Mouse (Mus musculus) kidney, adult 2 months (tissue): ENCODE results near the gene Mamstr.

Experiments
- CTCF ChIP-seq: fragments of 200-500 bp; conservative IDR thresholded peaks from 2 replicates; pipeline ENCODE4 v1.5.1; 2011; ENCODE audit warnings: low read depth, mild to moderate bottlenecking, control low read depth, low read length, moderate library complexity, mixed read lengths; ENCODE audit not compliant: insufficient read depth, insufficient read length
- POLR2A ChIP-seq: fragments of 200-500 bp; IDR thresholded peaks from one replicate; pipeline ENCODE4 v1.6.1; 2011; ENCODE audit warnings: low read depth, low read length, control low read depth

DNA sequence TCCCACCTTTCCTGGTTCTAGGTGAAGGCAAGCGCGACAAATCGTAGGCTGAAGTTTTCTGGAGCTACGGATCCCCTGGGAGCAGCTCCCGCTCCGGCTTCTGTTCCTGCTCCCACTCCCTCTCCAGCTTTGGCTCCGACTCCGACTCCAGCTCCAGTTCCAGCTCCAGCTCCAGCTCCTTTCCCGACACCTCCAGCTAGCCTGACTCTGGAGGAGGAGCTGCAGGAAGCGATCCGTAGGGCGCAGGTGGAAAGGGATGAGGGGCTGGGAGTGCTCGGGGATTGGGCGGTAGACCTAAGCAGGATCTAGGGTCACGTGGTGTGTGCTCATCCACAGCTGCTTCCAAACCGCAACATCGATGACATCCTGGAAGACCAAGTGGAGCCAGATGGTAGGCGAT lies 4.4 kb downstream of the Mamstr start:
- TF ChIP-seq CTCF (no peak), POLR2A (no peak)
